Mouse (Mus musculus): Measurements from ENCODE around the gene Dcaf8. TPM values are rescaled to one million over a fixed set of nuclear protein-coding genes. Genes with fewer than 3 reads are reported as not detected.

Dcaf8 gene
- polyA plus RNA-seq, 1 experiment: 73.2 TPM

DNA sequence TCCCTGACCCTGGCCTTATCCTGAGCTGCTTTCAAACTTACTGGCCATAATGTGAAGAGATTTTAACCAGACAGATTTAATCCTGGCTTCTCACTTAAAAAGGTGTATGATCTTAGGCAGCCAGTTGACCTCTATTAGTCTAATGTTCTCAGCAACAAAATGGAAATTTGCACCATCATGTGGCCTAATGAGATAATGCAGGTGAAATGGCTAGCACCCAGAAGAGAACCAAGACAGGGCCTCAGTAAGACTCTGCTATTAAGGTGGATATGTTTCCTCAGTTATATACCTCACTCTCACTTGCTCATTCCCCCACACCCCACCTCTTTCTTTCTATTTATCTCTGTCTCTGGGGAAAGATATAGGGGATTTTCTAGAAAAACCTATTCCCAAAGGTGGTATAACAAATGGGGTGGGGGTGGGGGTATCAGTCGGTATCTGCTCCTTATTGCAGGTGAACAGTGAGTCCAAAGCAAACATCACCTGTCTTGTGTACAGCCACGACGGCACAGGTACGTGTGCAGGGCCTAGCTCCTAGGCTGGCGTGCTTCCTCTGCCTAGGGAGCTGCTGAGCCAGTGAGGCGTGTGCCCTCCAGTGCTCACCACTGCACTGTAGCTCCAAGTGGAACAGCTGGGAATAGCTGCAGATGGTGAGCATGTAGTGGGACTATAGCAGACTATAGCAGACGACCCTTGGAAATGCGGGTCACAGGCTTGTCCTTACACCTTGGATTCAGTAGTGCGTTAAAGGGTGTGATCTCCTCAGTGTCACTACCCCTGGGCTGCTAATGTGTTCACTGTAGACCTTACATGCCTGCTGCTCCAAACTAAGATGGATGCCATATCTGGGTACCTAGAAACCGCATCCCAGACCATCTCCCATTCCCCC is 38.8 kb downstream of the Dcaf8 start:
- no peak overlapping the region for H3K4me3 ChIP-seq (ENCODE audit: insufficient read depth, low read length)
- TF ChIP-seq POLR2A (IDR thresholded peaks at IDR 0.05; ENCODE audit: borderline replicate concordance, low read depth, low read length): no peak
- TF ChIP-seq CTCF (IDR thresholded peaks at IDR 0.05; ENCODE audit: low read depth, low read length): no peak
- H3K27ac ChIP-seq (ENCODE audit: insufficient read depth, low read depth, low read length): no peak overlapping the region
- H3K4me1 ChIP-seq (ENCODE audit: control insufficient read depth, insufficient read depth, low read length): peaks cover 6% of the 10 kb centered on the region

DNA sequence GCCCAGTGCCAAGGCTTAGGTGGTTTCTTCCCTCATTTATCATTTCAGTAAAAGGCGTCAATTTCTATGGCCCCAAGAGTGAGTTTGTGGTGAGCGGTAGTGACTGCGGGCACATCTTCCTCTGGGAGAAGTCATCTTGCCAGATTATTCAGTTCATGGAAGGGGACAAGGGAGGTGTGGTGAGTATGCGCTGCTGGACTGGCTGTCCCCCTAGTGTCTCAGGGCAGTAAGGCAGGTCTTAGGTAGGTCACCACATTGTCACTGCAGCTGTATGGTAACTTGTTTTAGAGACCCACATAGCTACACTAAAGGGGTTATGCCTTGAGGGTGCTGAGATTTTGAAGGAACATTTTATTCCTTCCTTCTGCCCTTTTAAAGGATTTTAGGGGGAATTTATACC is 41.0 kb downstream of the Dcaf8 start:
- H3K27ac ChIP-seq (ENCODE audit: insufficient read depth, low read depth, low read length): no peak overlapping the region
- no peak for TF ChIP-seq CTCF (IDR thresholded peaks at IDR 0.05; ENCODE audit: low read depth, low read length)
- no peak for TF ChIP-seq POLR2A (IDR thresholded peaks at IDR 0.05; ENCODE audit: borderline replicate concordance, low read depth, low read length)
- H3K4me1 ChIP-seq (ENCODE audit: control insufficient read depth, insufficient read depth, low read length): peaks cover 6% of the 10 kb centered on the region
- no peak overlapping the region for H3K4me3 ChIP-seq (ENCODE audit: insufficient read depth, low read length)

DNA sequence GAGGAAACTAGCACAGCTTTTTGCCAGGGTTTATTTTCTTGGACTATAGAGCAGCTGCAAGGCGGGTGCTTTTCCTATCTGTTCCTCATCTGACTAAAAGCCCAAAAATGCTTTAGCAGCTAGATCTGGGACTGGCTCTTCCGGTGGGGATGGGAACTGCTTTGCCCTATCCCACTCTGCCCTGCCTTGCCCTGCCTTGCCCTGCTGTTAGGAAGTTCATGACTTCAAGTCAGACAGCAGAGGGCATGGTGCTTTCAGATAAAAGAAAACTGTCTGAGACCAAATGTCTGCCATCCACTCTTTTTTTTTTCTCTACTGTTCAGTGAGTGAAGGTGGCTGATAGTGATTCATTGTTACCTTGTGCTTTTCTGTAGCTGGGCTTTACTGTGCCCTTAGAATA is 43.7 kb downstream of the Dcaf8 start:
- peaks cover 6% of the 10 kb centered on the region for H3K4me1 ChIP-seq (ENCODE audit: control insufficient read depth, insufficient read depth, low read length)

DNA sequence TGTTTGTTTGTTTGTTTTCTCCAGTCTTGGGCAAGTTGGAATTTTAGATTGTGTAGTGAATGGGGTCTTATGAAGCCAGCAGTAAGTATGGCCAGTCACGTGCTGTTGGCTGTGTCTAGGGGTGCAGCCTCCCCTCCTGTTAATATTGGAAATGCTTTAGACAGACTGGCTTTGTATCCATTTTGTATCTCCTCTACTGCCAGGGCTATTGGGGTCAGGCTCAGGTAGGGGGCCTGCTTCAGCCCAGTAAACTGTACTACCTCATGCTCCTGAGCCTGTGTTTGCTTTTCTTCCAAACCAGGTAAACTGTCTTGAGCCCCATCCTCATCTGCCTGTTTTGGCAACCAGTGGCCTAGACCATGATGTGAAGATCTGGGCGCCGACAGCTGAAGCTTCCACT is 44.3 kb downstream of the Dcaf8 start:
- peaks cover 6% of the 10 kb centered on the region for H3K4me1 ChIP-seq (ENCODE audit: control insufficient read depth, insufficient read depth, low read length)
- TF ChIP-seq POLR2A (IDR thresholded peaks at IDR 0.05; ENCODE audit: borderline replicate concordance, low read depth, low read length): no peak
- no peak for TF ChIP-seq CTCF (IDR thresholded peaks at IDR 0.05; ENCODE audit: low read depth, low read length)
- no peak overlapping the region for H3K27ac ChIP-seq (ENCODE audit: insufficient read depth, low read depth, low read length)
- H3K4me3 ChIP-seq (ENCODE audit: insufficient read depth, low read length): no peak overlapping the region

More for the DNA sequence above, 43.7 kb downstream of the Dcaf8 start:
- no peak overlapping the region for H3K27ac ChIP-seq (ENCODE audit: insufficient read depth, low read depth, low read length)
- H3K4me3 ChIP-seq (ENCODE audit: insufficient read depth, low read length): no peak overlapping the region
- TF ChIP-seq POLR2A (IDR thresholded peaks at IDR 0.05; ENCODE audit: borderline replicate concordance, low read depth, low read length): no peak
- TF ChIP-seq CTCF (IDR thresholded peaks at IDR 0.05; ENCODE audit: low read depth, low read length): no peak

DNA sequence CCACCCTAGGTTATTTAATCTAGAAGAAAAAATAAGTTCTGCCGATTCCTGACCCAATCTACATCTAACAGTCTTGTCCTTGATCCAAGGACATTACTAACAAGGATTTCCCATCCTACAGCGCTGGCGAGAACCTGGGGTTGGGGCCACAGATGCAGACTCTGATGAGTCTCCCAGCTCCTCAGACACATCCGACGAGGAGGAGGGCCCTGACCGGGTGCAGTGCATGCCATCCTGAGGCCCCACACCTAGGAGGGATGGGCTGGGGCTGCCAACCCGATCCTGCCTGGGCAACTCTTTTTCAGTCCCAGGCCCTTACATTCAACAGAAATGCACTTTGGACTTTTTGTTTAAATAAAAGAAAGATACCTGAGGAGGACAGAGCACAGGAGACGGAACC is 46.6 kb downstream of the Dcaf8 start:
- TF ChIP-seq POLR2A (IDR thresholded peaks at IDR 0.05; ENCODE audit: borderline replicate concordance, low read depth, low read length) (no peak), CTCF (IDR thresholded peaks at IDR 0.05; ENCODE audit: low read depth, low read length) (no peak)
- H3K4me1 ChIP-seq (ENCODE audit: control insufficient read depth, insufficient read depth, low read length): no peaks in the 10 kb centered on the region
- no peak overlapping the region for H3K27ac ChIP-seq (ENCODE audit: insufficient read depth, low read depth, low read length)
- H3K4me3 ChIP-seq (ENCODE audit: insufficient read depth, low read length): no peak overlapping the region

DNA sequence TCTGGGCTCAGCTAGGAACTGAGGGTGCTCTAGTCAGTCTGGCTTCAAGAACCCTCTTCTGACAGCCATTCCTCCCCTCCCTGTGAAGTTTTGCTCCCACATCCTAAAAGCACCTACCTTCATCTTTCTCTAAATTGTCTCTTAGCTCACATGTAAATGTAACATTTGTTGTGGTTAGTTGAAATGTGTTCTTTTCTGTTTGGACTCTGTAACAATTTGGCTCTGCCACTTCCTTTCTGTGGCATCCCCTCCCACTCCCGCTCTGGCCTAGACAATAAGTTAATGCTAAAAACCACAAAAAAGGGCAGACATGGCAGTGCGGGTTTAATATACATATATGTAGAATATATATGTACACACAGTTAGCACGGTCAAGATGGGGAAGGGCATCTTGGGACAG is 49.3 kb downstream of the Dcaf8 start:
- TF ChIP-seq CTCF (IDR thresholded peaks at IDR 0.05; ENCODE audit: low read depth, low read length) (no peak), POLR2A (IDR thresholded peaks at IDR 0.05; ENCODE audit: borderline replicate concordance, low read depth, low read length) (no peak)
- H3K4me1 ChIP-seq (ENCODE audit: control insufficient read depth, insufficient read depth, low read length): no peaks in the 10 kb centered on the region
- H3K27ac ChIP-seq (ENCODE audit: insufficient read depth, low read depth, low read length): no peak overlapping the region
- no peak overlapping the region for H3K4me3 ChIP-seq (ENCODE audit: insufficient read depth, low read length)

DNA sequence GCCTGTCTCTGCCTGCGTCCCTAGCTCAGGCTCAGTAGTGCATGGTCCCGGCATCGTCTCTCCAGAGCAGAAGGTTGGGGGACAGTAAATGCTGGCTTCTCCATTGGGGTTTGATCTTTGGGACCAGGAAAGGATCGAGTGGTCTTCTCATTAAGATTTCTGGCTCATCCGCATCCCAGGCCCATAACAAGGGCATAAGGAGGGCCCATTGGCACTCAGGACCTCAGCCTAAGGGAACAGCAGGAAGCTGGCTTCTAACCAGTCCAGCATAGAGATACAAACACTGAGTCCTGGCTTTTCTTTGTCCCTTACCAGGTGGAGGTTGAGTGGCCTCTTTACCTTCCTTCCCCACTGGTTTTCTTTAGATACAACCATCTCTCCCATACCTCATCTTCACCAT is 50.0 kb downstream of the Dcaf8 start:
- peaks cover 2% of the 10 kb centered on the region for H3K4me1 ChIP-seq (ENCODE audit: control insufficient read depth, insufficient read depth, low read length)
- no peak for TF ChIP-seq POLR2A (IDR thresholded peaks at IDR 0.05; ENCODE audit: borderline replicate concordance, low read depth, low read length)
- no peak for TF ChIP-seq CTCF (IDR thresholded peaks at IDR 0.05; ENCODE audit: low read depth, low read length)
- H3K27ac ChIP-seq (ENCODE audit: insufficient read depth, low read depth, low read length): no peak overlapping the region

DNA sequence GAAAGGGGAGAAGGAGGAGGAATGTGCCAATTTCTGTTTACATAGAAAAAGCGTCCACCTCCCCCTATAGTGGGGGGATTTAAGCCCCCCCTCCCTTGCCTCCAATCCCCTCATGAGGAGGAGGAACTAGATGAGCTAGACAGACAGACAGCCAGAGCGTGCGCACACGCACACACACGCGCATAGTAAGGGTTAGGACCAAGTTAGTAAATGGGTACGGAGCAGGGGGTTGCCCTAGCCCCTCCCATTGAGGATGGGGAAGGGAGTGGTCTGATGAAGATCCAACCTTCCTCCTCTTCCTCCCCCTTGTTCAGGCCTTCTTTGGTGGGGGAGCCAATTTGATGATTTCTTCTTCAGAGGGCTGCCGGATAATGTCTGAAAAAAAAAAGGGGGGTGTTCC is 50.4 kb downstream of the Dcaf8 start:
- Histone ChIP-seq H3K27ac (ENCODE audit: insufficient read depth, low read depth, low read length) (no peak overlapping the region), H3K4me1 (ENCODE audit: control insufficient read depth, insufficient read depth, low read length) (peaks cover 6% of the 10 kb centered on the region), H3K4me3 (ENCODE audit: insufficient read depth, low read length) (no peak overlapping the region)
- TF ChIP-seq POLR2A (IDR thresholded peaks at IDR 0.05; ENCODE audit: borderline replicate concordance, low read depth, low read length) (no peak), CTCF (IDR thresholded peaks at IDR 0.05; ENCODE audit: low read depth, low read length) (no peak)

More for the DNA sequence above, 50.0 kb downstream of the Dcaf8 start:
- H3K4me3 ChIP-seq (ENCODE audit: insufficient read depth, low read length): no peak overlapping the region

DNA sequence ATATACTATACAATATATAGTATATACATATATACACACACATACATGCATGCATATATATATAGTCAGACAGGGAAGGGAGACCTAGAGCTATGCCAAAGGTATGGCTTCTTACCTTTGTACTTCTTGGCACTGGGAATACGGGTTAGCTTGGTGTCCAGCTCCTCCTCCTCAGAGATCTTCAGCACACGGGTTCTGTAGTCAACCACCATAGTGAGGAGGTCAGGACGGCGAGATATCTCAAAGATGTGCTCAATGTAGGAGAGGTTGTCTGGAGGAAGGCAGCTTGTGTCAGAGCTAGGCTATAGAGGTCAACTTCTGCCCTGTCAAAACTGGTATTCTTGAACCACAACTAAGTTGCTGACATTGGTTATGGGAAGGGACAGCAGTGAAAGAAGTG is 51.1 kb downstream of the Dcaf8 start:
- no peak overlapping the region for H3K4me3 ChIP-seq (ENCODE audit: insufficient read depth, low read length)
- H3K4me1 ChIP-seq (ENCODE audit: control insufficient read depth, insufficient read depth, low read length): peaks cover 13% of the 10 kb centered on the region
- TF ChIP-seq CTCF (IDR thresholded peaks at IDR 0.05; ENCODE audit: low read depth, low read length) (no peak), POLR2A (IDR thresholded peaks at IDR 0.05; ENCODE audit: borderline replicate concordance, low read depth, low read length) (no peak)
- H3K27ac ChIP-seq (ENCODE audit: insufficient read depth, low read depth, low read length): no peak overlapping the region

DNA sequence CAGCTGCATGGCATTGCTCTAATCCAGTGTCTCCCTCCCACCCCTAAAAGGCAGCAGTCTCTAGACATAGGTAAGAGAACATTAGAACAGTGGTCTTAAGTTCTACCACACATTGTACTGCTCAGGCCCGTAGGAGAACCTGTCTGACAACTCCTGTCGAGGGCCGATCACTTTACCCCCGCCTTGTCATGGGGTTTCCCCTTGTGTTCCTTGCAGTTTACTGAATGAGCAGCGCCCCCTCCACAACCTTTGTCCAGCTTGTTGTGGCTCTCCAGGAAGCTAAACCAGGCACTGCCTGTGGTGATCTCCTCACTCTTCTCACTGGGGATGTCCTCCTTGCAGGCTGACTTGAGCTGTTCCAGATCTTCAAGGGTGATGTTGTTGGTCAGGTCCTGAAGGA is 52.3 kb downstream of the Dcaf8 start:
- Histone ChIP-seq H3K4me3 (ENCODE audit: insufficient read depth, low read length) (no peak overlapping the region), H3K4me1 (ENCODE audit: control insufficient read depth, insufficient read depth, low read length) (peaks cover 24% of the 10 kb centered on the region), H3K27ac (ENCODE audit: insufficient read depth, low read depth, low read length) (no peak overlapping the region)
- TF ChIP-seq POLR2A (IDR thresholded peaks at IDR 0.05; ENCODE audit: borderline replicate concordance, low read depth, low read length) (no peak), CTCF (IDR thresholded peaks at IDR 0.05; ENCODE audit: low read depth, low read length) (no peak)

Measured in bone marrow macrophage, adult 2 months (primary cell).